ENCODE assay signal across 11 mouse cellular contexts in genomic region chr5:25296830-25297229, GRCm38 (mm10).
DNase-seq lines count a peak whose midpoint lies in the region; ATAC-seq lines count a peak whose summit lies in the region.
"Had no signal": no experiment of that assay in that cellular context is flagged by ENCODE, and none has a peak within 500 bp of the region (broad histone marks: within the 10 kb centered on the region; RNA-seq: fewer than 3 reads in every experiment).

No protein-coding gene starts in this region.

- H3K9me3 ChIP-seq in forebrain, embryonic 12.5 days, result no peaks in the 10 kb centered on the region
- H3K9me3 ChIP-seq: hindbrain, embryonic 12.5 days; neural tube, embryonic 13.5 days had no signal

- WGBS in forebrain, embryonic 12.5 days, result 77% methylated on average over 3 of the region's 3 CpGs

- no peak overlapping the region for H3K9ac ChIP-seq in forebrain, embryonic 12.5 days
- H3K9ac ChIP-seq: hindbrain, embryonic 12.5 days; neural tube, embryonic 13.5 days had no signal

- no peak overlapping the region for H3K4me3 ChIP-seq in forebrain, embryonic 12.5 days (replicated peaks)
- H3K4me3 ChIP-seq: hindbrain, embryonic 12.5 days; neural tube, embryonic 13.5 days had no signal

- no peaks in the 10 kb centered on the region for H3K27me3 ChIP-seq in forebrain, embryonic 12.5 days
- H3K27me3 ChIP-seq: hindbrain, embryonic 12.5 days; neural tube, embryonic 13.5 days had no signal

- peak; percentile 89 for ATAC-seq in frontal cortex, adult (ENCODE audit: low TSS enrichment)
- no peak for ATAC-seq in forebrain, embryonic 12.5 days (ENCODE audit: low FRiP score)
- ATAC-seq: lung, postnatal 0 days had no signal

- H3K4me1 ChIP-seq in forebrain, embryonic 12.5 days, result peaks cover 3% of the 10 kb centered on the region; the same call in 1 of the 2 replicates
- H3K4me1 ChIP-seq: hindbrain, embryonic 12.5 days; neural tube, embryonic 13.5 days had no signal

- H3K36me3 ChIP-seq in forebrain, embryonic 12.5 days (replicated peaks), result peaks cover 45% of the 10 kb centered on the region

- no peak for DNase-seq in frontal cortex, postnatal 10 days (ENCODE audit: low spot score in 2 of 2)
- peak; percentile 27 to 33 for DNase-seq in right cerebral cortex, adult 2 months (ENCODE audit: low spot score in 2 of 2)
- DNase-seq in right cerebral cortex, postnatal 25 days, result no peak
- DNase-seq in gonadal fat pad, adult 2 months (ENCODE audit: low read depth), result peak; percentile 55
- peak; percentile 22 for DNase-seq in skeletal muscle tissue, adult 2 months (ENCODE audit: low read depth, low spot score)
- DNase-seq in adipocyte (ENCODE audit: low spot score), result no peak

- no peak overlapping the region for H3K4me2 ChIP-seq in forebrain, embryonic 12.5 days
- H3K4me2 ChIP-seq: hindbrain, embryonic 12.5 days; neural tube, embryonic 13.5 days had no signal

- no peak overlapping the region for H3K27ac ChIP-seq in forebrain, embryonic 12.5 days
- H3K27ac ChIP-seq: hindbrain, embryonic 12.5 days; neural tube, embryonic 13.5 days had no signal

Comparison
In these comparisons a context has a peak if more than half of its experiments do, and no peak if none do; other contexts are left out.
1. DNase-seq: peak in right cerebral cortex, adult 2 months (2 of 2), gonadal fat pad, adult 2 months (single experiment) and skeletal muscle tissue, adult 2 months (single experiment); none in frontal cortex, postnatal 10 days (0 of 2), right cerebral cortex, postnatal 25 days (single experiment) and adipocyte (single experiment).